Mouse (Mus musculus): ENCODE results near the gene Nfatc4.
A peak's percentile ranks its signal among the peaks of the same experiment; 100 is the strongest.

Gene Nfatc4

GRCm38 (mm10) chr14:55793461-55793860, 29.5 kb upstream of the Nfatc4 start:
- Histone ChIP-seq H3K27me3 (ENCODE audit: control insufficient read depth, insufficient read depth, low read length, poor library complexity, severe bottlenecking) (no peaks in the 10 kb centered on the region), H3K36me3 (ENCODE audit: control insufficient read depth, insufficient read depth, low read length, poor library complexity, severe bottlenecking) (no peaks in the 10 kb centered on the region)
- DNase-seq (ENCODE audit: low read depth, low spot score): no peak

- Histone ChIP-seq H3K36me3 (ENCODE audit: control insufficient read depth, insufficient read depth, low read length, poor library complexity, severe bottlenecking) (no peaks in the 10 kb centered on the region), H3K27me3 (ENCODE audit: control insufficient read depth, insufficient read depth, low read length, poor library complexity, severe bottlenecking) (no peaks in the 10 kb centered on the region)
- DNase-seq (ENCODE audit: low read depth, low spot score): no peak
These were observed 29.0 kb upstream of the Nfatc4 start for GRCm38 (mm10) chr14:55793946-55794345.

DNA sequence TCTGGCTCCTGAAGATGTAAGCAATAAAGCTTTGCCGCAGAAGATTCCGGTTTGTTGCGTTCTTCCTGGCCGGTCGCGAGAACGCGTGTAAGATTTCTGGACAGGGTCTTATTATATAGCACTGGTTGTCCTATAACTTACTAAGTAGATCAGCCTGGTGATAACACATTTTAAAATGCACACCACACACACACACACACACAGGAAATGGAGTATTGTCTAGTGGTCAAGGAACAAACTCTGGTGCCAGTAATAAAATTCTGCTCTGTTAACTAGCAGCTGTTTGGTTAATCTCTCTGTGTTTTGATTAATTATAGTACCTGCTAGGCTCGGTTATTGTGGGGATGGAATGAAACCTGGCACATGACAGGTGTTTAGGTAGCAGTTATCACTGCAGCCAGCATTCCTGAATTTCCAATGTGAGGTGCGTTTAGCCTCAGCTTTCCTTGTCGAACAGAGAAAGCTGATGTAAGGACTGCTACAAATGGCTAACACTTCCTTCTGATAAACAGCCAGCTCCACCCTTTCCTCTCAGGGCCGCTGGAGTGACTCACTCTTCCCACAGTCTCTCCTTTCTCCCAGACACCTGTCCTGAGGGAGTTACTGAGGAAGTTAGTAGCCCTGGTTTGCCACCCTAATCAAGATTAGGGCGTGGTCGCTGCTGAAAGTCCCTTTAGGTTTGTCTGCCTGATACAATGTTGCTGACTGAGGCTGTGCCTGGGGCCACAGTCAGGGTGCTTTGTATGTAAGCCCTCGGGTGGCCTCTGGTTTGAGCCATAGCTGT, 27.4 kb upstream of the Nfatc4 start:
- DNase-seq (ENCODE audit: low read depth, low spot score): no peak
- H3K36me3 ChIP-seq (ENCODE audit: control insufficient read depth, insufficient read depth, low read length, poor library complexity, severe bottlenecking): no peaks in the 10 kb centered on the region
- H3K27me3 ChIP-seq (ENCODE audit: control insufficient read depth, insufficient read depth, low read length, poor library complexity, severe bottlenecking): no peaks in the 10 kb centered on the region

GRCm38 (mm10) chr14:55814885-55815284, 8.1 kb upstream of the Nfatc4 start:
- DNase-seq (ENCODE audit: low read depth, low spot score): peak; percentile 22
- Histone ChIP-seq H3K36me3 (ENCODE audit: control insufficient read depth, insufficient read depth, low read length, poor library complexity, severe bottlenecking) (no peaks in the 10 kb centered on the region), H3K27me3 (ENCODE audit: control insufficient read depth, insufficient read depth, low read length, poor library complexity, severe bottlenecking) (no peaks in the 10 kb centered on the region)

GRCm38 (mm10) chr14:55815310-55815751, 7.6 kb upstream of the Nfatc4 start:
- Histone ChIP-seq H3K36me3 (ENCODE audit: control insufficient read depth, insufficient read depth, low read length, poor library complexity, severe bottlenecking) (no peaks in the 10 kb centered on the region), H3K27me3 (ENCODE audit: control insufficient read depth, insufficient read depth, low read length, poor library complexity, severe bottlenecking) (no peaks in the 10 kb centered on the region)
- DNase-seq (ENCODE audit: low read depth, low spot score): no peak

DNA sequence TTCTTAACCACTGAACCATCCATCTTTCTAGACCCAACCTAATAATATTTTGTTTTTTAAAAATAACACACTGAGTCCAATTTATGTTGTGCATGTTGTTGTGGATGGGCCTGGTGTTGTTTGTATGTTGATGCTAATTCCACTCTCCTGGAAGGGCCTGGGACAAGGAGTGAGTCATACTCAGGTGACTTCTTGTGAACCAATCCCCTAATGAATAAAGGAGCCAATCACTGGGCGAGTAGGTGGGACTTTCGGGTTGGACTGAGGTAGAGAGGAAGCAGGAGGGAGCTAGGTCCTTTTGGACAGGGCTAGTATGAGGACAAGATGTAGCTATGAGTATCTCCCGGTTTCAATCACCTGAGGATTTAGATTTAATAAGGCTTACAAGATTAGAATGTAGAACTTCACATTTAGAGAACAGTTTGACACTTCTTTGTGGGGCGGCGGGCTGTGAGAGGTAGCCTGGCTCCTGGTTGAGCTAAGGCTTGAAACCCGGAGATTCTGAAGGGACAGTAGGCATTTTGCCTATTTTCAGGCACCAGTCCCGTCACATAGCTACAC, 3.0 kb upstream of the Nfatc4 start:
- no peaks in the 10 kb centered on the region for H3K36me3 ChIP-seq (ENCODE audit: control insufficient read depth, insufficient read depth, low read length, poor library complexity, severe bottlenecking)
- no peaks in the 10 kb centered on the region; the same call in none of the 2 replicates for H3K27me3 ChIP-seq (ENCODE audit: control insufficient read depth, insufficient read depth, low read length, poor library complexity, severe bottlenecking)
- no peak for DNase-seq (ENCODE audit: low read depth, low spot score)

GRCm38 (mm10) chr14:55820576-55820975, 2.4 kb upstream of the Nfatc4 start:
- Histone ChIP-seq H3K27me3 (ENCODE audit: control insufficient read depth, insufficient read depth, low read length, poor library complexity, severe bottlenecking) (no peaks in the 10 kb centered on the region; the same call in none of the 2 replicates), H3K36me3 (ENCODE audit: control insufficient read depth, insufficient read depth, low read length, poor library complexity, severe bottlenecking) (no peaks in the 10 kb centered on the region)
- DNase-seq (ENCODE audit: low read depth, low spot score): no peak

- Histone ChIP-seq H3K27me3 (ENCODE audit: control insufficient read depth, insufficient read depth, low read length, poor library complexity, severe bottlenecking) (no peaks in the 10 kb centered on the region; the same call in none of the 2 replicates), H3K36me3 (ENCODE audit: control insufficient read depth, insufficient read depth, low read length, poor library complexity, severe bottlenecking) (no peaks in the 10 kb centered on the region)
- DNase-seq (ENCODE audit: low read depth, low spot score): peak; percentile 89
These were observed 431 bp upstream of the Nfatc4 start for GRCm38 (mm10) chr14:55822435-55822990.

- no peaks in the 10 kb centered on the region; the same call in none of the 2 replicates for H3K27me3 ChIP-seq (ENCODE audit: control insufficient read depth, insufficient read depth, low read length, poor library complexity, severe bottlenecking)
- no peaks in the 10 kb centered on the region for H3K36me3 ChIP-seq (ENCODE audit: control insufficient read depth, insufficient read depth, low read length, poor library complexity, severe bottlenecking)
- DNase-seq (ENCODE audit: low read depth, low spot score): no peak
These were observed 1.1 kb downstream of the Nfatc4 start for GRCm38 (mm10) chr14:55824001-55824480.

DNA sequence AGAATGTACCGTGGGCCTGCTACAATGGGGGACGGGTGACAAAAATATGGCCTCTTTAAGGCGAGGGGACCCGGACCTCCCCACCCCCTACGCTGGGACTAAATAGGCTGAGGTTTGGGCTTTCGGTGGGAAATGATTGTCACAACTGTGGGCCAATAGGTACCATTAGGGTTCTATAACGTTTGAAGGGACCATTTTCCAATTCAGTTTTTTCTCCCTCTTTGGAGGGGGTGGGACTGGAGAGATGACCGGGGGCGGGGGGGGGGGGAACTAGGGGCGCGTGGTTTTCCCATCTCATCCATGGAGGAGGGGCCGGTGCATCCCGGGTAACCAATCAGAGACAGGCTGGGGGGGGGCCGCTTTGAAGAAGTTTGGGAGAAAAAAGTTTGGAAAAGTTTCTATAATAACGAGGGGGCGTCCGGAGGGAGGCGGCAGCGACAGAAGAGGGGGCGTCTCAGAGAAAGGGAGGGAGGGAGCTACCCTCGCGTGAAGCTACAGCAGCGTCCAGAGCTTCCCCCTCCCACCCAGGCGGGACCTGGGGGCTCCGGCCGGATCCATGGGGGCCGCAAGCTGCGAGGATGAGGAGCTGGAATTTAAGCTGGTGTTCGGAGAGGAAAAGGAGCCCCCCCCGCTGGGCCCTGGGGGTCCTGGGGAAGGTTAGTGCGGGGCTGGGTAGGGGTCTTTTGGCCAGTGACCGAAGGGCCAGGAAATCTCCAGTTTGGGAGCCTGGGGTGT, 1.7 kb downstream of the Nfatc4 start:
- Histone ChIP-seq H3K27me3 (ENCODE audit: control insufficient read depth, insufficient read depth, low read length, poor library complexity, severe bottlenecking) (no peaks in the 10 kb centered on the region; the same call in none of the 2 replicates), H3K36me3 (ENCODE audit: control insufficient read depth, insufficient read depth, low read length, poor library complexity, severe bottlenecking) (no peaks in the 10 kb centered on the region)
- DNase-seq (ENCODE audit: low read depth, low spot score): no peak

DNA sequence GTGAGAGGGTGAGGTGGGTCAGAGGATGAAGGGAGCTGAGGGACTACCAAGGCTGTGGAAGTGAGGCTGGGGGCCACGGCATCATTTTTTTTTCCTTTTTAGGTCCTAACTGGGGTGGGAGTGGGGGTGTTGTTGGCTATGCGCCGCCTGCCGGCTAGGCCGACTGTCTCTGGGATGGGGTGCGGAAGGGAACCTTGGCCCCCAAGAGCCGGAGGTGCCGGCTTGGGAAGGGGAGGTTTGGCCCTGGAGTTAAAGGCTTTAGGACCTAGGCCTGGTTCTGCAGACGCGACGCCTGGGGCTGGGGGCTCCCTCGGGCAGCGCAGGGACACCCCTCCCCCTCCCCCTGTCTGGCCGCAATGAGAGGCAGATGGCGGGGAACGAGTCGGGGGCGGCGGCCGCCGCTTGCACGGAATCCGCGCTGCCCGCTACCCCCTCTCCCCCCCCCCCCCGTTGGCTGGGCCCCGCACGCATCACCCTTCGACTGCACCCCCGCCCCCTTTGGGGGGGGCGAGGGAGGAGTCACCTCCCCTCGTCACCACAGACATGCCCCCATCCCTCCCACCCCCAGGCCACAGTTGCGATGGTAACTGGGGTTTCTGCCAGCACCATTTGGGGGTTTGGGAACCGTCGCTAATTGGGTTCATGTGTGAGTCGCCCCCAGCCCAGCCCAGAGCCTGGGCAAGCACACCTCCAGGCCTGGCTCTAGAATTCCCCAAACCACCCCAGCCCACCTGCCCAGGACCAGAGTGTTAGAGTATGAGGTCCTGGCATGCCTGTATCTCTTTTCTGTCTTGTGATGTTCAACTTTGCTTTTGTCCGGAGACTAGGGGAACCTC, 2.5 kb downstream of the Nfatc4 start:
- no peak for DNase-seq (ENCODE audit: low read depth, low spot score)
- Histone ChIP-seq H3K27me3 (ENCODE audit: control insufficient read depth, insufficient read depth, low read length, poor library complexity, severe bottlenecking) (no peaks in the 10 kb centered on the region; the same call in none of the 2 replicates), H3K36me3 (ENCODE audit: control insufficient read depth, insufficient read depth, low read length, poor library complexity, severe bottlenecking) (no peaks in the 10 kb centered on the region)

- no peaks in the 10 kb centered on the region for H3K36me3 ChIP-seq (ENCODE audit: control insufficient read depth, insufficient read depth, low read length, poor library complexity, severe bottlenecking)
These were observed 3.2 kb downstream of the Nfatc4 start for GRCm38 (mm10) chr14:55826142-55826541.

GRCm38 (mm10) chr14:55826551-55827340, 3.8 kb downstream of the Nfatc4 start:
- H3K36me3 ChIP-seq (ENCODE audit: control insufficient read depth, insufficient read depth, low read length, poor library complexity, severe bottlenecking): no peaks in the 10 kb centered on the region
- no peak for DNase-seq (ENCODE audit: low read depth, low spot score)
- H3K27me3 ChIP-seq (ENCODE audit: control insufficient read depth, insufficient read depth, low read length, poor library complexity, severe bottlenecking): no peaks in the 10 kb centered on the region; the same call in none of the 2 replicates

More at GRCm38 (mm10) chr14:55826142-55826541, 3.2 kb downstream of the Nfatc4 start:
- no peak for DNase-seq (ENCODE audit: low read depth, low spot score)
- H3K27me3 ChIP-seq (ENCODE audit: control insufficient read depth, insufficient read depth, low read length, poor library complexity, severe bottlenecking): no peaks in the 10 kb centered on the region; the same call in none of the 2 replicates
